Mouse (Mus musculus) gastrocnemius, adult 2 months (tissue): ENCODE measurements around the gene Tmem128. TPM values are rescaled to one million over a fixed set of nuclear protein-coding genes. Genes with fewer than 3 reads are reported as not detected.

ENCODE experiments used
- DNase-seq: peaks from one replicate; pipeline ENCODE4 v3.0.0; 2022
- H3K27ac ChIP-seq: fragments of 200-600 bp; 2 replicates; pipeline ENCODE4 v1.8.1; 2022; ENCODE audit warnings: mild to moderate bottlenecking
- H3K4me3 ChIP-seq: fragments of 200-600 bp; 2 replicates; pipeline ENCODE4 v1.8.1; 2022; ENCODE audit warnings: mild to moderate bottlenecking, moderate library complexity
- CTCF ChIP-seq: fragments of 200-600 bp; IDR thresholded peaks from 2 replicates; pipeline ENCODE4 v1.8.1; 2022; ENCODE audit warnings: antibody characterized with exemption, mild to moderate bottlenecking, moderate library complexity
- intact Hi-C: fragments of 180-260 bp; cut with DNase I; formaldehyde crosslinking; loops from one replicate; pipeline ENCODE4 v1.15.1; 2025
- total RNA-seq, 2 experiments: library from RNA; stranded (reverse); gene quantifications; 2 replicates each; pipeline ENCODE4 v1.2.3; 2021

Tmem128 gene
- total RNA-seq, 2 experiments from 2014 or later = 6.6 to 8.1 TPM

GRCm38 (mm10) chr5:38258034-38258772 is 1.8 kb upstream of the Tmem128 start:
- no peak for TF ChIP-seq CTCF
- intact Hi-C loops = no loop called here
- H3K27ac ChIP-seq = no peak overlapping the region
- no peak for DNase-seq
- H3K4me3 ChIP-seq = no peak overlapping the region

- Histone ChIP-seq H3K27ac (no peak overlapping the region), H3K4me3 (no peak overlapping the region)
- no peak for DNase-seq
- TF ChIP-seq CTCF = no peak
- intact Hi-C loops = no loop called here
Observed at GRCm38 (mm10) chr5:38258773-38259146, 1.2 kb upstream of the Tmem128 start.

- peak overlapping the region; percentile 95 for H3K27ac ChIP-seq
- peak overlapping the region; percentile 96 for H3K4me3 ChIP-seq
- intact Hi-C loops = loop anchor here (2.0 kb wide), 1 partner anchor 39 kb away; the partner anchor contains the start of genes Lyar and Zbtb49
- DNase-seq = no peak
- no peak for TF ChIP-seq CTCF
Observed at GRCm38 (mm10) chr5:38259455-38260106, 404 bp upstream of the Tmem128 start.

- intact Hi-C loops = no loop called here
- no peak overlapping the region for H3K4me3 ChIP-seq
- DNase-seq = no peak
- no peak overlapping the region for H3K27ac ChIP-seq
- no peak for TF ChIP-seq CTCF
Observed at GRCm38 (mm10) chr5:38270942-38271341, 11.0 kb downstream of the Tmem128 start.

GRCm38 (mm10) chr5:38273831-38274230 is 13.8 kb downstream of the Tmem128 start:
- intact Hi-C loops = no loop called here
- DNase-seq = no peak
- H3K4me3 ChIP-seq = no peak overlapping the region
- no peak overlapping the region for H3K27ac ChIP-seq
- TF ChIP-seq CTCF = no peak

- no peak for TF ChIP-seq CTCF
- intact Hi-C loops = no loop called here
- Histone ChIP-seq H3K27ac (no peak within 1 kb of the TSS), H3K4me3 (no peak within 1 kb of the TSS)
- DNase-seq = no peak
Observed at GRCm38 (mm10) chr5:38275771-38276170, 15.8 kb downstream of the Tmem128 start, which contains the start of gene Otop1. TSS of gene Otop1 (plus strand) at chr5:38275972.

GRCm38 (mm10) chr5:38276451-38276850 is 16.5 kb downstream of the Tmem128 start:
- no peak for TF ChIP-seq CTCF
- no peak for DNase-seq
- intact Hi-C loops = no loop called here
- no peak overlapping the region for H3K4me3 ChIP-seq
- H3K27ac ChIP-seq = no peak overlapping the region

- DNase-seq = no peak
- Histone ChIP-seq H3K27ac (no peak overlapping the region), H3K4me3 (peak overlapping the region; percentile 30)
- TF ChIP-seq CTCF = no peak
- intact Hi-C loops = no loop called here
Observed at GRCm38 (mm10) chr5:38277098-38277866, 17.3 kb downstream of the Tmem128 start.

GRCm38 (mm10) chr5:38277936-38278600 is 18.1 kb downstream of the Tmem128 start:
- intact Hi-C loops = no loop called here
- Histone ChIP-seq H3K27ac (no peak overlapping the region), H3K4me3 (no peak overlapping the region)
- no peak for DNase-seq
- TF ChIP-seq CTCF = no peak

GRCm38 (mm10) chr5:38280075-38280474 is 20.1 kb downstream of the Tmem128 start:
- intact Hi-C loops = no loop called here
- no peak for TF ChIP-seq CTCF
- DNase-seq = no peak
- H3K4me3 ChIP-seq = no peak overlapping the region
- no peak overlapping the region for H3K27ac ChIP-seq

GRCm38 (mm10) chr5:38285724-38286123 is 25.7 kb downstream of the Tmem128 start:
- Histone ChIP-seq H3K27ac (no peak overlapping the region), H3K4me3 (no peak overlapping the region)
- DNase-seq = no peak
- TF ChIP-seq CTCF = no peak
- intact Hi-C loops = no loop called here

- intact Hi-C loops = no loop called here
- no peak overlapping the region for H3K4me3 ChIP-seq
Observed at GRCm38 (mm10) chr5:38288476-38288875, 28.5 kb downstream of the Tmem128 start.

More at GRCm38 (mm10) chr5:38288476-38288875, 28.5 kb downstream of the Tmem128 start:
- TF ChIP-seq CTCF = no peak
- no peak for DNase-seq
- H3K27ac ChIP-seq = no peak overlapping the region
